Mouse (Mus musculus) neural tube, embryonic 15.5 days (tissue): ENCODE measurements around the gene Cdk8. TPM values are rescaled to one million over a fixed set of nuclear protein-coding genes. Genes with fewer than 3 reads are reported as not detected.

Experiments used
- ATAC-seq: fragments of 200-750 bp; cut with Nextera tagmentation; 2 replicates; pipeline ENCODE4 v1.8.0; 2017; ENCODE audit warnings: mild to moderate bottlenecking, moderate TSS enrichment, moderate library complexity; ENCODE audit not compliant: low FRiP score
- H3K27ac ChIP-seq: fragments of 300-500 bp; sonication (generic); replicated peaks from 2 replicates; pipeline ENCODE4 v1.5.1; 2015; ENCODE audit warnings: mild to moderate bottlenecking, inconsistent platforms
- H3K27me3 ChIP-seq: fragments of 300-500 bp; sonication (generic); replicated peaks from 2 replicates; pipeline ENCODE4 v1.6.1; 2015; ENCODE audit warnings: inconsistent platforms
- H3K36me3 ChIP-seq: fragments of 300-500 bp; sonication (generic); 2 replicates; pipeline ENCODE4 v1.6.1; 2015; ENCODE audit warnings: inconsistent platforms
- H3K4me1 ChIP-seq: fragments of 300-500 bp; sonication (generic); 2 replicates; pipeline ENCODE4 v1.6.1; 2015; ENCODE audit warnings: inconsistent platforms
- H3K4me2 ChIP-seq: fragments of 300-500 bp; sonication (generic); 2 replicates; pipeline ENCODE4 v1.6.1; 2015; ENCODE audit warnings: inconsistent platforms, mild to moderate bottlenecking, moderate library complexity
- H3K4me3 ChIP-seq: fragments of 300-500 bp; sonication (generic); replicated peaks from 2 replicates; pipeline ENCODE4 v1.5.1; 2015; ENCODE audit warnings: mild to moderate bottlenecking, inconsistent platforms
- H3K9ac ChIP-seq: fragments of 300-500 bp; sonication (generic); replicated peaks from 2 replicates; pipeline ENCODE4 v1.6.1; 2015; ENCODE audit warnings: mild to moderate bottlenecking, inconsistent platforms
- H3K9me3 ChIP-seq: fragments of 300-500 bp; sonication (generic); replicated peaks from 2 replicates; pipeline ENCODE4 v1.6.1; 2016; ENCODE audit warnings: inconsistent platforms
- WGBS: fragments of 180-500 bp; shearing (Covaris S2); methylation state at CpG from one replicate; pipeline ENCODE4 v1.1.7; 2015; ENCODE audit warnings: mixed read lengths; 5-methylcytosine and 5-hydroxymethylcytosine counted together
- polyA plus RNA-seq: library from polyadenylated mRNA; unstranded; fragments of >200 nt; fragmentation: Nextera tagmentation; extraction: Ambion mirVana; gene quantifications from 2 replicates; pipeline ENCODE4 v1.2.1, GENCODE M21; 2015

Gene Cdk8
- polyA plus RNA-seq, 1 experiment from 2014 or later, result 17.8 TPM

DNA sequence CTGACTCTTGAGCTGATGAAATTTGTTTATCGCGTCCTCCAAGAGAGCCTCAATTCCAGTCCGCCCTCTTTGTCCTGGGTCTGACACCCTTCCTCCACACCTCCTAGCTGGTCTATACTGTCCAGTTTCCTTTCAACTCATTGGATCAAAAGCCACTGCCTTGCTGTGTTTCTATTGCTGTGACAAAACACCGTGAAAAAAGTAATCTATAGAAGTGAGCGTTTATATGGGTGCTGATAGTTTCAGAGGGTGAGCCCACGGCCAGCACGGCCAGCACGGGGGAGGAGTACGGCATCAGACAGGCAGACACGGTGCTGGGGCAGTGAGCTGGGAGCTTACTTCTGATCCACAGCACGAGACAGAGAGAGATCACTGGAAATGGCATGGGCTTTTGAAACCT is 100.1 kb downstream of the Cdk8 start:
- 52% methylated on average over 11 of the region's 11 CpGs for WGBS
- Histone ChIP-seq H3K4me2 (no peak overlapping the region), H3K9me3 (no peaks in the 10 kb centered on the region), H3K4me3 (no peak overlapping the region), H3K27ac (no peak overlapping the region), H3K27me3 (no peaks in the 10 kb centered on the region), H3K36me3 (no peaks in the 10 kb centered on the region), H3K9ac (no peak overlapping the region), H3K4me1 (peaks cover 7% of the 10 kb centered on the region; the same call in 1 of the 2 replicates)
- peak; percentile 15; the same call in 1 of the 2 replicates for ATAC-seq

DNA sequence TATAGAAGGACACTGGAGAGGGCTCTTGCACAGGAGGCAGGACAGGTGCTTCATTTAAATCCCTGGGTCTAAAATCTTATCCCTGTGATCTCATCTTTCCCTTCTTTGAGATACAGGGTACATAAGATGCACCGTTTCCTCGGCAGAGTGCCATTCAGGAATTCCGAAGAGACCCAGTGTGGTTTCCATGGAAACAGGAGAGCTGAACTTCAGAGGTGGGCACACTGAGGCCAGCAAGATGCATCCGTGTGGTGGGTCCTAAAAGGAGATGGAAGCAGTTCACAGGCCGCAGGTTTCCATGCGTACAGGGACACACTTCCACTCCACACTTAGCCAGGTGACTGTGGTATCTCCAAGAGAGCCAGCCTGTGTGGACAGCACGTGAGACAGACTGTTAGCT is 101.5 kb downstream of the Cdk8 start:
- Histone ChIP-seq H3K27ac (no peak overlapping the region), H3K36me3 (no peaks in the 10 kb centered on the region), H3K4me1 (peaks cover 7% of the 10 kb centered on the region; the same call in 1 of the 2 replicates), H3K4me3 (no peak overlapping the region), H3K9ac (no peak overlapping the region), H3K27me3 (no peaks in the 10 kb centered on the region), H3K4me2 (no peak overlapping the region), H3K9me3 (no peaks in the 10 kb centered on the region)
- 46% methylated on average over 7 of the region's 7 CpGs for WGBS
- peak; percentile 64 for ATAC-seq

GRCm38 (mm10) chr5:146334410-146334809 is 103.4 kb downstream of the Cdk8 start:
- WGBS, result 92% methylated on average over 1 of the region's 1 CpGs
- Histone ChIP-seq H3K4me1 (peaks cover 7% of the 10 kb centered on the region; the same call in 1 of the 2 replicates), H3K27ac (no peak overlapping the region), H3K4me2 (no peak overlapping the region), H3K27me3 (no peaks in the 10 kb centered on the region), H3K9ac (no peak overlapping the region), H3K4me3 (no peak overlapping the region), H3K36me3 (no peaks in the 10 kb centered on the region), H3K9me3 (no peaks in the 10 kb centered on the region)
- ATAC-seq, result no peak

GRCm38 (mm10) chr5:146338064-146338463 is 107.0 kb downstream of the Cdk8 start:
- H3K4me1 ChIP-seq, result no peaks in the 10 kb centered on the region
- H3K4me2 ChIP-seq, result no peak overlapping the region
- no peak for ATAC-seq
- no peak overlapping the region for H3K4me3 ChIP-seq
- WGBS, result 66% methylated on average over 9 of the region's 9 CpGs
- H3K27me3 ChIP-seq, result no peaks in the 10 kb centered on the region
- H3K9me3 ChIP-seq, result no peaks in the 10 kb centered on the region
- H3K27ac ChIP-seq, result no peak overlapping the region
- H3K9ac ChIP-seq, result no peak overlapping the region
- H3K36me3 ChIP-seq, result no peaks in the 10 kb centered on the region

DNA sequence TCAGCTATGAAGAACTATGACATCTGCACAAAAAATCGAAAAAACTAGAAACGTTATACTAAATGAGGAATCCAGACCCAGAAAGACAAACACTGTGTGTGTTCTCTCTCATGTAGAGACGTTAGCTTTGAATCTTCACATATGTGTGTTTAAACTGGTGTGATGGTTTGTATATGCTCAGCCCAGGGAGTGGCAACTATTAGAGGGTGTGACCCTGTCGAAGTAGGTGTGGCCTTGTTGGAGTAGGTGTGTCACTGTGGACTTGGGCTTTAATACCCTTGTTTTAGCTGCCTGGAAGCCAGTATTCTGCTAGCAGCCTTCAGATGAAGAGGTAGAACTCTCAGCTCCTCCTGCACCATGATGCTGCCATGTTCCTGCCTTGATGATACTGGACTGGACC is 109.0 kb downstream of the Cdk8 start:
- ATAC-seq, result no peak
- Histone ChIP-seq H3K36me3 (no peaks in the 10 kb centered on the region), H3K27ac (no peak overlapping the region), H3K9me3 (no peaks in the 10 kb centered on the region), H3K9ac (no peak overlapping the region), H3K4me3 (no peak overlapping the region), H3K4me2 (no peak overlapping the region), H3K4me1 (no peaks in the 10 kb centered on the region), H3K27me3 (no peaks in the 10 kb centered on the region)
- 88% methylated on average over 4 of the region's 4 CpGs for WGBS

- no peak for ATAC-seq
Measured at GRCm38 (mm10) chr5:146344911-146345686, 114.1 kb downstream of the Cdk8 start.

DNA sequence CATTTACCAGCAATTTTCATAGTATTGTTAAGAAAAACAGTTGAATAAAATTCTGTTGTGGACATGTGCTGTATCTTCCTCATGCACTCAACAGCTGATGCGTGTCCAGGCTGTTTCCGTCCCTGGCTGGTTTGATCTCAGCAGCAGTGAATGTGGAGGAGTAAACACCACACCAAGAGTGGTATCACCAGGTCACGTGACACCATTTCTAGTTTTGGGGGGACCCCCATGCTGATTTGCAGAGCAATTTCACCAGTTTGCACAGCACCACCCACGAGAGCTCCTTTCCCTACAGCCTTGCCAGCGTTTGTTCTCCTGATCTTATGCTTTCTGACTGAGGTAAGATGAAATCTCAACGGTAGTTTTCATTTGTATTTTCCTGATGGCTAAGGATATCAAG is 116.1 kb downstream of the Cdk8 start:
- Histone ChIP-seq H3K9me3 (no peaks in the 10 kb centered on the region), H3K4me2 (no peak overlapping the region), H3K27ac (no peak overlapping the region), H3K4me1 (no peaks in the 10 kb centered on the region), H3K27me3 (no peaks in the 10 kb centered on the region), H3K36me3 (no peaks in the 10 kb centered on the region), H3K4me3 (no peak overlapping the region), H3K9ac (no peak overlapping the region)
- no peak for ATAC-seq
- WGBS, result 86% methylated on average over 6 of the region's 6 CpGs

More at GRCm38 (mm10) chr5:146344911-146345686, 114.1 kb downstream of the Cdk8 start:
- Histone ChIP-seq H3K27me3 (no peaks in the 10 kb centered on the region), H3K36me3 (no peaks in the 10 kb centered on the region), H3K4me1 (no peaks in the 10 kb centered on the region), H3K4me2 (no peak overlapping the region), H3K27ac (no peak overlapping the region), H3K4me3 (no peak overlapping the region), H3K9ac (no peak overlapping the region), H3K9me3 (no peaks in the 10 kb centered on the region)
- 90% methylated on average over 12 of the region's 12 CpGs for WGBS

DNA sequence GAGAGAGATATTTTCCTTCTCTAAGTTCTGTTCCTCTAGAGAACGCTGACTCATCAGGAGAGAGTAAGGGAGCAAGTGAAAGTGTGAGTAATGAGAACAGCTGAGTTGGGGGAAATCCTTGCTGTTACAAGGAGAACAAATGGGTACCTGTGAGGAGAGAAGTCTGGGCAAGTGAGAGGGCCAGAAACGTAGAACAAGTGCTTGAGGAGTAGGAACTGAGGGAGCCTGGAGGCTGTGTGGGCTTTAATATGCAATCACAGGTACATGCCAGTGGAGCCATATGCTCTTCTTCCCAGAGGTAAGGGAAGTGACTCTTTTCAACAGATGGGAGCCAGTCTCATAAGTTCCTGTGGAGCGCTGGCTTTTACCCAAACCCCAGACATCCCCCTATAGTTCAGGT is 118.2 kb downstream of the Cdk8 start:
- Histone ChIP-seq H3K27ac (no peak overlapping the region), H3K27me3 (no peaks in the 10 kb centered on the region), H3K4me3 (no peak overlapping the region), H3K36me3 (no peaks in the 10 kb centered on the region), H3K4me2 (no peak overlapping the region), H3K4me1 (no peaks in the 10 kb centered on the region), H3K9ac (no peak overlapping the region), H3K9me3 (no peaks in the 10 kb centered on the region)
- no peak for ATAC-seq
- 79% methylated on average over 3 of the region's 3 CpGs for WGBS

DNA sequence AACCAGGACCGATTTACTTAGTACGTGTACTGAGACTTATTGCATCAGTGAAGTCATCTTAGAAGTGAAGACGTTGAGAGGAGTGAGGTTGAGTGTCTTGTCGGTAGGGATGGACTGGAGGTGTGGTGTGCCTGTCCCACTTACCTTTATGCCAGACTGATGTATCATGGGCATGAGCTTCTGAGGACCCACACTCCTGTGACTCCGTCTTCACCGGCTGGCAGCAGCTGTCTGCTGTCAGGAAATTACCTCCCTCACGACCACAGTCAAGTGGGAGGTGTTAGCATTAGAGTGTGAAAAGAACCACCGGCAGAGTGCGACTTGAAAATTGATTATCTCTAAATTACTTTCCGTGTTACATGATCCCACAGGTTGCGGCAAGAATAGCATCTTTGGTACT is 119.8 kb downstream of the Cdk8 start:
- ATAC-seq, result no peak
- H3K27me3 ChIP-seq, result no peaks in the 10 kb centered on the region
- no peak overlapping the region for H3K9ac ChIP-seq
- H3K27ac ChIP-seq, result no peak overlapping the region
- H3K4me1 ChIP-seq, result no peaks in the 10 kb centered on the region
- 81% methylated on average over 11 of the region's 11 CpGs for WGBS
- no peaks in the 10 kb centered on the region for H3K9me3 ChIP-seq
- no peak overlapping the region for H3K4me2 ChIP-seq
- no peaks in the 10 kb centered on the region for H3K36me3 ChIP-seq
- no peak overlapping the region for H3K4me3 ChIP-seq

- no peak overlapping the region for H3K4me2 ChIP-seq
- ATAC-seq, result no peak
- WGBS, result 90% methylated on average over 7 of the region's 7 CpGs
- no peaks in the 10 kb centered on the region for H3K9me3 ChIP-seq
- H3K27me3 ChIP-seq, result no peaks in the 10 kb centered on the region
- H3K4me1 ChIP-seq, result no peaks in the 10 kb centered on the region
- no peak overlapping the region for H3K9ac ChIP-seq
- H3K36me3 ChIP-seq, result no peaks in the 10 kb centered on the region
- no peak overlapping the region for H3K27ac ChIP-seq
- H3K4me3 ChIP-seq, result no peak overlapping the region
Measured at GRCm38 (mm10) chr5:146352006-146352405, 121.0 kb downstream of the Cdk8 start.
